Mouse (Mus musculus) spleen, adult 2 months (tissue): Measurements from ENCODE around the gene Foxa3. TPM values are rescaled to one million over a fixed set of nuclear protein-coding genes. Genes with fewer than 3 reads are reported as not detected.
A peak's percentile ranks its signal among the peaks of the same experiment; 100 is the strongest.
"Not testable (repeated sequence)": the region's sequence is repeated elsewhere in the genome, so short reads cannot be mapped to it uniquely, and the experiment has no call there.

Source experiments
- DNase-seq, 2 experiments: peaks; one replicate each; pipeline versions ENCODE4 v3.0.0 to v3.0.0-alpha.2; 2012 to 2021; ENCODE audit warnings: low spot score in 2 of 2, low read depth in 1 of 2
- H3K27ac ChIP-seq: fragments of 200-500 bp; 2 replicates; pipeline ENCODE4 v1.5.1; 2012; ENCODE audit warnings: low read length, inconsistent platforms; ENCODE audit not compliant: insufficient read depth
- H3K27me3 ChIP-seq: fragments of 200-500 bp; 2 replicates; pipeline ENCODE4 v1.6.1; 2012; ENCODE audit warnings: mild to moderate bottlenecking, moderate library complexity, low read length, inconsistent platforms; ENCODE audit not compliant: control insufficient read depth, insufficient read depth
- H3K36me3 ChIP-seq: fragments of 200-500 bp; 2 replicates; pipeline ENCODE4 v1.6.1; 2012; ENCODE audit warnings: mild to moderate bottlenecking, low read length, inconsistent platforms; ENCODE audit not compliant: control insufficient read depth, insufficient read depth
- H3K4me1 ChIP-seq: fragments of 200-500 bp; 2 replicates; pipeline ENCODE4 v1.6.1; 2011; ENCODE audit warnings: inconsistent platforms; ENCODE audit not compliant: control insufficient read depth, insufficient read depth, insufficient read length
- H3K4me3 ChIP-seq: fragments of 200-500 bp; 2 replicates; pipeline ENCODE4 v1.5.1; 2011; ENCODE audit warnings: mild to moderate bottlenecking, inconsistent platforms; ENCODE audit not compliant: insufficient read depth, insufficient read length; ENCODE audit errors: extremely low read depth
- CTCF ChIP-seq: fragments of 200-500 bp; IDR thresholded peaks from 2 replicates; pipeline ENCODE4 v1.5.1; 2011; ENCODE audit warnings: mild to moderate bottlenecking, inconsistent platforms; ENCODE audit not compliant: insufficient read depth, insufficient read length, insufficient replicate concordance; ENCODE audit errors: extremely low read depth
- POLR2A ChIP-seq: fragments of 200-500 bp; IDR thresholded peaks from 2 replicates; pipeline ENCODE4 v1.6.1; 2011; ENCODE audit warnings: low read depth, low read length, inconsistent platforms
- WGBS: fragments of 180-500 bp; shearing (Covaris S2); methylation state at CpG from one replicate; pipeline ENCODE4 v1.1.7; 2018; 5-methylcytosine and 5-hydroxymethylcytosine counted together
- polyA plus RNA-seq: library from polyadenylated mRNA; depleted of rRNA; stranded (reverse); fragments of >200 nt; gene quantifications from 2 replicates; pipeline ENCODE4 v1.2.3, GENCODE M21; 2012; rRNA removed

The Foxa3 gene
- 0.38 and 0.49 TPM in 2 replicates for polyA plus RNA-seq

GRCm38 (mm10) chr7:19023357-19023814 lies at the start of gene Foxa3:
TSS of gene Foxa3 (minus strand) at chr7:19023538.
- Histone ChIP-seq H3K4me1 (peaks cover 11% of the 10 kb centered on the region), H3K36me3 (no peaks in the 10 kb centered on the region), H3K27ac (no peak within 1 kb of the TSS), H3K27me3 (peaks cover 10% of the 10 kb centered on the region), H3K4me3 (peak within 1 kb of the TSS; percentile 87)
- WGBS = 3% methylated on average over 30 of the region's 30 CpGs
- DNase-seq = peak; percentile 31 to 32
- TF ChIP-seq POLR2A (no peak), CTCF (peak; percentile 23; the same call in 1 of the 2 replicates)

- H3K27ac ChIP-seq, H3K4me3 ChIP-seq, H3K4me1 ChIP-seq, H3K36me3 ChIP-seq, DNase-seq: not testable (repeated sequence)
- peaks cover 17% of the 10 kb centered on the region for H3K27me3 ChIP-seq
- 34% methylated on average over 3 of the region's 3 CpGs for WGBS
These were observed 47.7 kb upstream of the Foxa3 start for GRCm38 (mm10) chr7:19071024-19071423.

GRCm38 (mm10) chr7:19069500-19069899 lies 46.2 kb upstream of the Foxa3 start:
- TF ChIP-seq POLR2A (no peak), CTCF (peak; percentile 23; the same call in 1 of the 2 replicates)
- Histone ChIP-seq H3K36me3 (no peaks in the 10 kb centered on the region), H3K27me3 (peaks cover 13% of the 10 kb centered on the region), H3K4me1 (no peaks in the 10 kb centered on the region), H3K4me3 (no peak overlapping the region), H3K27ac (no peak overlapping the region)
- 52% methylated on average over 3 of the region's 3 CpGs for WGBS
- DNase-seq = no peak

GRCm38 (mm10) chr7:19068707-19069106 lies 45.4 kb upstream of the Foxa3 start:
- Histone ChIP-seq H3K4me1 (no peaks in the 10 kb centered on the region), H3K36me3 (no peaks in the 10 kb centered on the region), H3K4me3 (no peak overlapping the region), H3K27me3 (peaks cover 11% of the 10 kb centered on the region), H3K27ac (no peak overlapping the region)
- 2% methylated on average over 2 of the region's 2 CpGs for WGBS
- peak; percentile 57 to 69 for DNase-seq
- no peak for TF ChIP-seq POLR2A
- TF ChIP-seq CTCF = peak; percentile 78; the same call in 1 of the 2 replicates

GRCm38 (mm10) chr7:19067935-19068334 lies 44.6 kb upstream of the Foxa3 start:
- Histone ChIP-seq H3K36me3 (no peaks in the 10 kb centered on the region), H3K27ac (no peak overlapping the region), H3K27me3 (peaks cover 12% of the 10 kb centered on the region), H3K4me3 (no peak overlapping the region), H3K4me1 (no peaks in the 10 kb centered on the region)
- TF ChIP-seq CTCF (no peak), POLR2A (no peak)
- 68% methylated on average over 12 of the region's 14 CpGs for WGBS
- DNase-seq = no peak

- Histone ChIP-seq H3K4me1 (no peaks in the 10 kb centered on the region), H3K27ac (no peak overlapping the region), H3K27me3 (peaks cover 12% of the 10 kb centered on the region), H3K36me3 (no peaks in the 10 kb centered on the region), H3K4me3 (no peak overlapping the region)
- 33% methylated on average over 14 of the region's 14 CpGs for WGBS
- DNase-seq = no peak
- TF ChIP-seq POLR2A (no peak), CTCF (no peak)
These were observed 43.7 kb upstream of the Foxa3 start for GRCm38 (mm10) chr7:19067063-19067462.

GRCm38 (mm10) chr7:19065896-19066295 lies 42.6 kb upstream of the Foxa3 start:
- no peak for DNase-seq
- H3K27me3 ChIP-seq = peaks cover 12% of the 10 kb centered on the region
- TF ChIP-seq CTCF = no peak
- TF ChIP-seq POLR2A = no peak
- WGBS = 44% methylated on average over 13 of the region's 13 CpGs
- no peak overlapping the region for H3K4me3 ChIP-seq
- H3K36me3 ChIP-seq = no peaks in the 10 kb centered on the region
- H3K27ac ChIP-seq = no peak overlapping the region
- H3K4me1 ChIP-seq = no peaks in the 10 kb centered on the region

GRCm38 (mm10) chr7:19057405-19057804 lies 34.1 kb upstream of the Foxa3 start:
- 63% methylated on average over 10 of the region's 10 CpGs for WGBS
- H3K27me3 ChIP-seq = no peaks in the 10 kb centered on the region
- no peak overlapping the region for H3K4me3 ChIP-seq
- TF ChIP-seq CTCF (no peak), POLR2A (no peak)
- no peak overlapping the region for H3K27ac ChIP-seq
- H3K36me3 ChIP-seq = peaks cover 5% of the 10 kb centered on the region
- DNase-seq = no peak
- H3K4me1 ChIP-seq = no peaks in the 10 kb centered on the region
